ENCODE assay signal across 26 mouse cellular contexts in the genomic region with DNA sequence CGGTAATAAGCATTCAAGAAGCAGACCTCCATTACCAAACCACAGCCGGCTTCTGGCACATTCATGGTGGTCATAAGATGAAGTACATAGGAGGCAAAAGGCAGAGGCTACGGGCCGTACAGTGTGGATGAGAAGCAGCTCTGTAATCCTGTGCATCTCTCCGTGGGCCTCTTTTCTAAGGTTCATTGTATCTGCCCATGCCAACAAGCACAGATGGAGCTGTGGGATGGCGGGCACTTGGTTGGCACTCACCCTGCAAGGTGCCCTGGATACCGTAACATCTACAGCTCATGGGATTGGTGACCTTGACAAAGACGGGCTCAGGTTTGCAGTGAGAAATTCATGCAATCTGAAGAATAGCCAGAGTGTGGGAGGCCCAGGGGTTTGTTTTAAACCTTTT. TPM values are rescaled to one million over a fixed set of nuclear protein-coding genes. Genes with fewer than 3 reads are reported as not detected.
DNase-seq lines count a peak whose midpoint lies in the region; ATAC-seq lines count a peak whose summit lies in the region.
"Had no signal": no experiment of that assay in that cellular context is flagged by ENCODE, and none has a peak within 500 bp of the region (broad histone marks: within the 10 kb centered on the region; RNA-seq: fewer than 3 reads in every experiment).

No protein-coding gene starts in this region.

- no peak overlapping the region; the same call in 1 of the 2 replicates for H3K27ac ChIP-seq in hindbrain, embryonic 16.5 days (ENCODE audit: low read depth, low read length)
- H3K27ac ChIP-seq in hindbrain, embryonic 14.5 days, result no peak overlapping the region
- peak overlapping the region; percentile 33; the same call in 1 of the 2 replicates for H3K27ac ChIP-seq in neural tube, embryonic 13.5 days (replicated peaks)
- H3K27ac ChIP-seq in neural tube, embryonic 15.5 days (replicated peaks), result no peak overlapping the region
- H3K27ac ChIP-seq in kidney, embryonic 15.5 days, result no peak overlapping the region
- H3K27ac ChIP-seq: embryonic facial prominence, embryonic 10.5 days; forebrain, embryonic 15.5 days; hindbrain, embryonic 10.5 days; kidney, postnatal 0 days; limb, embryonic 12.5 days; neural tube, embryonic 12.5 days; stomach, postnatal 0 days had no signal

- H3K9me3 ChIP-seq in hindbrain, embryonic 16.5 days (ENCODE audit: control insufficient read depth, low read length), result no peaks in the 10 kb centered on the region
- H3K9me3 ChIP-seq in hindbrain, embryonic 14.5 days (ENCODE audit: control insufficient read depth, low read length), result no peaks in the 10 kb centered on the region
- H3K9me3 ChIP-seq in neural tube, embryonic 13.5 days, result no peaks in the 10 kb centered on the region
- no peaks in the 10 kb centered on the region for H3K9me3 ChIP-seq in neural tube, embryonic 15.5 days (replicated peaks)
- no peaks in the 10 kb centered on the region for H3K9me3 ChIP-seq in kidney, embryonic 15.5 days (replicated peaks)
- H3K9me3 ChIP-seq: embryonic facial prominence, embryonic 10.5 days; forebrain, embryonic 15.5 days; hindbrain, embryonic 10.5 days; limb, embryonic 12.5 days; midbrain, embryonic 13.5 days; neural tube, embryonic 12.5 days had no signal

- H3K4me1 ChIP-seq in hindbrain, embryonic 16.5 days (ENCODE audit: control insufficient read depth, insufficient read depth, low read depth, low read length), result no peaks in the 10 kb centered on the region
- H3K4me1 ChIP-seq in hindbrain, embryonic 14.5 days (replicated peaks; ENCODE audit: control insufficient read depth, insufficient read depth, low read length), result no peaks in the 10 kb centered on the region
- no peaks in the 10 kb centered on the region; the same call in 1 of the 2 replicates for H3K4me1 ChIP-seq in neural tube, embryonic 13.5 days (replicated peaks)
- no peaks in the 10 kb centered on the region; the same call in 1 of the 2 replicates for H3K4me1 ChIP-seq in neural tube, embryonic 15.5 days
- H3K4me1 ChIP-seq in kidney, embryonic 15.5 days, result no peaks in the 10 kb centered on the region
- H3K4me1 ChIP-seq: embryonic facial prominence, embryonic 10.5 days; forebrain, embryonic 15.5 days; limb, embryonic 12.5 days had no signal

- no peak overlapping the region for H3K4me2 ChIP-seq in hindbrain, embryonic 16.5 days (ENCODE audit: low read length)
- H3K4me2 ChIP-seq in hindbrain, embryonic 14.5 days (replicated peaks), result no peak overlapping the region
- no peak overlapping the region for H3K4me2 ChIP-seq in neural tube, embryonic 13.5 days
- H3K4me2 ChIP-seq in neural tube, embryonic 15.5 days, result no peak overlapping the region
- no peak overlapping the region for H3K4me2 ChIP-seq in kidney, embryonic 15.5 days
- H3K4me2 ChIP-seq: forebrain, embryonic 15.5 days; heart, embryonic 11.5 days; limb, embryonic 12.5 days; liver, embryonic 11.5 days; midbrain, embryonic 13.5 days; neural tube, embryonic 12.5 days had no signal

- H3K36me3 ChIP-seq in hindbrain, embryonic 16.5 days (ENCODE audit: control insufficient read depth, insufficient read depth, low read length), result no peaks in the 10 kb centered on the region
- 0 out of 2 replicates have a peak, but pooled peaks cover 6% of the 10 kb centered on the region for H3K36me3 ChIP-seq in hindbrain, embryonic 14.5 days (replicated peaks; ENCODE audit: control insufficient read depth, insufficient read depth)
- no peaks in the 10 kb centered on the region for H3K36me3 ChIP-seq in neural tube, embryonic 13.5 days
- H3K36me3 ChIP-seq in neural tube, embryonic 15.5 days, result no peaks in the 10 kb centered on the region
- H3K36me3 ChIP-seq in kidney, embryonic 15.5 days, result no peaks in the 10 kb centered on the region
- H3K36me3 ChIP-seq: embryonic facial prominence, embryonic 10.5 days; limb, embryonic 12.5 days; neural tube, embryonic 12.5 days had no signal

- no peak overlapping the region for H3K9ac ChIP-seq in hindbrain, embryonic 16.5 days (ENCODE audit: low read depth, low read length)
- no peak overlapping the region for H3K9ac ChIP-seq in hindbrain, embryonic 14.5 days
- H3K9ac ChIP-seq in neural tube, embryonic 13.5 days, result no peak overlapping the region
- no peak overlapping the region for H3K9ac ChIP-seq in neural tube, embryonic 15.5 days (replicated peaks)
- H3K9ac ChIP-seq in kidney, embryonic 15.5 days, result no peak overlapping the region
- H3K9ac ChIP-seq: forebrain, embryonic 15.5 days; limb, embryonic 12.5 days; liver, postnatal 0 days; midbrain, embryonic 13.5 days; neural tube, embryonic 12.5 days had no signal

- no peaks in the 10 kb centered on the region for H3K27me3 ChIP-seq in hindbrain, embryonic 16.5 days (replicated peaks; ENCODE audit: control insufficient read depth, insufficient read depth, low read length)
- no peaks in the 10 kb centered on the region for H3K27me3 ChIP-seq in hindbrain, embryonic 14.5 days (ENCODE audit: control insufficient read depth, insufficient read depth, low read length)
- no peaks in the 10 kb centered on the region for H3K27me3 ChIP-seq in neural tube, embryonic 13.5 days
- H3K27me3 ChIP-seq in neural tube, embryonic 15.5 days (replicated peaks), result no peaks in the 10 kb centered on the region
- H3K27me3 ChIP-seq in kidney, embryonic 15.5 days, result no peaks in the 10 kb centered on the region
- H3K27me3 ChIP-seq: forebrain, embryonic 15.5 days; limb, embryonic 12.5 days; midbrain, embryonic 13.5 days; neural tube, embryonic 12.5 days had no signal

- DNase-seq in hindbrain, embryonic 14.5 days (ENCODE audit: low spot score), result no peak
- DNase-seq in cerebellum, postnatal 10 days, result peak; percentile 84 to 90
- DNase-seq in kidney, postnatal 25 days, result no peak
- DNase-seq: adrenal gland, postnatal 25 days; gastrocnemius, postnatal 14 days; heart, adult 11 months; kidney, adult 18-20 months; liver, postnatal 0 days; thymus, adult 2 months; thymus, postnatal 4 days had no signal

- H3K4me3 ChIP-seq in hindbrain, embryonic 16.5 days (ENCODE audit: low read length), result no peak overlapping the region
- H3K4me3 ChIP-seq in hindbrain, embryonic 14.5 days (replicated peaks; ENCODE audit: low read length), result no peak overlapping the region
- no peak overlapping the region for H3K4me3 ChIP-seq in neural tube, embryonic 13.5 days
- H3K4me3 ChIP-seq in neural tube, embryonic 15.5 days (replicated peaks), result no peak overlapping the region
- H3K4me3 ChIP-seq in kidney, embryonic 15.5 days (replicated peaks), result no peak overlapping the region
- H3K4me3 ChIP-seq: embryonic facial prominence, embryonic 10.5 days; forebrain, embryonic 15.5 days; hindbrain, embryonic 10.5 days; limb, embryonic 12.5 days; midbrain, embryonic 13.5 days; neural tube, embryonic 12.5 days had no signal

- peak; percentile 44; the same call in 1 of the 2 replicates for ATAC-seq in hindbrain, embryonic 16.5 days
- ATAC-seq in hindbrain, embryonic 14.5 days (ENCODE audit: low FRiP score), result no peak
- no peak for ATAC-seq in neural tube, embryonic 13.5 days (ENCODE audit: low read depth)
- no peak for ATAC-seq in neural tube, embryonic 15.5 days (ENCODE audit: low FRiP score)
- ATAC-seq in kidney, embryonic 15.5 days (replicated peaks; ENCODE audit: low FRiP score), result no peak
- ATAC-seq: forebrain, embryonic 15.5 days; inflammation-experienced regulatory T-cells, adult 6 months; liver, postnatal 0 days; lung, postnatal 0 days; midbrain, embryonic 13.5 days had no signal

- WGBS in hindbrain, embryonic 16.5 days, result 78% methylated on average over 8 of the region's 8 CpGs
- 84% methylated on average over 8 of the region's 8 CpGs for WGBS in hindbrain, embryonic 14.5 days
- 81% methylated on average over 8 of the region's 8 CpGs for WGBS in neural tube, embryonic 13.5 days
- WGBS in neural tube, embryonic 15.5 days, result 80% methylated on average over 8 of the region's 8 CpGs
- 88% methylated on average over 8 of the region's 8 CpGs for WGBS in kidney, embryonic 15.5 days

RNA-seq across cellular contexts. Expression of gene Gm10645, which starts 53.4 kb away (rescaled TPM):
- 6.9 and 7.2 TPM in 2 replicates for polyA plus RNA-seq in hindbrain, embryonic 16.5 days (2015; fragmentation: Nextera tagmentation; extraction: Ambion mirVana)
- polyA plus RNA-seq in hindbrain, embryonic 14.5 days (2014; fragmentation: Nextera tagmentation; extraction: Ambion mirVana), result 10.3 and 12.9 TPM in 2 replicates
- 6.7 and 6.9 TPM in 2 replicates for polyA plus RNA-seq in neural tube, embryonic 13.5 days (2015; fragmentation: Nextera tagmentation; extraction: Ambion mirVana)
- polyA plus RNA-seq in neural tube, embryonic 15.5 days (2015; fragmentation: Nextera tagmentation; extraction: Ambion mirVana), result 5.5 and 6.2 TPM in 2 replicates
- polyA plus RNA-seq in kidney, embryonic 15.5 days (2015; fragmentation: Nextera tagmentation; extraction: Ambion mirVana), result 1.0 and 1.1 TPM in 2 replicates
- polyA plus RNA-seq: inflammation-experienced regulatory T-cells, adult 6 months had no signal

RNA-seq across cellular contexts. Expression of gene Tbc1d9, which starts 54.2 kb away (rescaled TPM):
- polyA plus RNA-seq in hindbrain, embryonic 16.5 days (2015; fragmentation: Nextera tagmentation; extraction: Ambion mirVana), result 16.2 and 16.5 TPM in 2 replicates
- polyA plus RNA-seq in hindbrain, embryonic 14.5 days (2014; fragmentation: Nextera tagmentation; extraction: Ambion mirVana), result 23.0 and 26.3 TPM in 2 replicates
- polyA plus RNA-seq in neural tube, embryonic 13.5 days (2015; fragmentation: Nextera tagmentation; extraction: Ambion mirVana), result 15.3 and 16.3 TPM in 2 replicates
- polyA plus RNA-seq in neural tube, embryonic 15.5 days (2015; fragmentation: Nextera tagmentation; extraction: Ambion mirVana), result 12.4 and 14.4 TPM in 2 replicates
- polyA plus RNA-seq in kidney, embryonic 15.5 days (2015; fragmentation: Nextera tagmentation; extraction: Ambion mirVana), result 1.8 and 1.9 TPM in 2 replicates

Comparison
In these comparisons a context has a peak if more than half of its experiments do, and no peak if none do; other contexts are left out.
1. DNase-seq: peak in cerebellum, postnatal 10 days (2 of 2); none in hindbrain, embryonic 14.5 days (single experiment) and kidney, postnatal 25 days (0 of 2).